Mouse (Mus musculus) megakaryocyte, adult 5-6 weeks (primary cell): Measurements from ENCODE around the gene Olfr11. TPM values are rescaled to one million over a fixed set of nuclear protein-coding genes. Genes with fewer than 3 reads are reported as not detected.

Experiments
- ATAC-seq: 2 replicates; pipeline ENCODE4 v1.8.0; 2016; ENCODE audit warnings: mild to moderate bottlenecking, inconsistent platforms; ENCODE audit not compliant: poor library complexity, severe bottlenecking
- total RNA-seq, 2 experiments: library from RNA; stranded (forward) in 1 of 2; stranded (reverse) in 1 of 2; fragments of 153-499, 151-499 nt in 1 of 2; fragments of 221-1000, 200-1000 nt in 1 of 2; gene quantifications; 2 replicates each; pipeline versions ENCODE4 v1.2.3 to v1.2.4; 2015 to 2017

Gene Olfr11
- not detected in 2 replicates for total RNA-seq (2015)
- total RNA-seq (2017), result not detected in 2 replicates

- no peak for ATAC-seq
Observed at GRCm38 (mm10) chr13:21642418-21642817, at the start of gene Olfr11. Olfr11 (minus strand) TSS chr13:21642518.

- no peak for ATAC-seq
Observed at GRCm38 (mm10) chr13:21677305-21677704, 35.0 kb upstream of the Olfr11 start, which contains the start of gene Olfr1360. Olfr1360 (minus strand) TSS chr13:21677405.

- no peak for ATAC-seq
Observed at GRCm38 (mm10) chr13:21663286-21663685, 21.0 kb upstream of the Olfr11 start, which contains the start of gene Olfr1361. Olfr1361 (minus strand) TSS chr13:21663386.

GRCm38 (mm10) chr13:21613922-21614321 is 28.4 kb downstream of the Olfr11 start, which contains the start of gene Olfr1362:
Olfr1362 (minus strand) TSS chr13:21614022.
- ATAC-seq, result no peak

- ATAC-seq, result no peak
Observed at GRCm38 (mm10) chr13:21591618-21592017, 50.7 kb downstream of the Olfr11 start.

Other genes starting within 250 kb of the Olfr11 start
Only the 30 nearest of the 34 such genes appear.
- 24.2 and 25.3 TPM in 2 replicates for gene Zscan26, start 188.8 kb downstream of the Olfr11 start, total RNA-seq (2015)
- gene Zscan26, start 188.8 kb downstream of the Olfr11 start, total RNA-seq (2017), result 26.9 and 27.2 TPM in 2 replicates
- gene Nkapl, start 174.0 kb downstream of the Olfr11 start, total RNA-seq (2015), result 0.16 and 1.1 TPM in 2 replicates
- gene Nkapl, start 174.0 kb downstream of the Olfr11 start, total RNA-seq (2017), result 1.2 and 1.3 TPM in 2 replicates
- gene Zkscan4, start 163.6 kb downstream of the Olfr11 start, total RNA-seq (2015), result 0.09 and 0.16 TPM in 2 replicates
- gene Zkscan4, start 163.6 kb downstream of the Olfr11 start, total RNA-seq (2017), result 0.44 TPM in 1 of 2 replicates, not detected in the other
- not detected in 2 replicates for gene Gm10065, start 163.1 kb downstream of the Olfr11 start, total RNA-seq (2015)
- gene Gm10065, start 163.1 kb downstream of the Olfr11 start, total RNA-seq (2017), result not detected in 2 replicates
- gene AK157302, start 147.3 kb downstream of the Olfr11 start, total RNA-seq (2015), result 0.09 and 0.56 TPM in 2 replicates
- 0.20 TPM in 1 of 2 replicates, not detected in the other for gene AK157302, start 147.3 kb downstream of the Olfr11 start, total RNA-seq (2017)
- 7.8 and 10.7 TPM in 2 replicates for gene Gm11273, start 141.1 kb downstream of the Olfr11 start, total RNA-seq (2015)
- 4.3 and 5.2 TPM in 2 replicates for gene Gm11273, start 141.1 kb downstream of the Olfr11 start, total RNA-seq (2017)
- gene Zkscan8, start 111.4 kb downstream of the Olfr11 start, total RNA-seq (2015), result 7.0 and 7.1 TPM in 2 replicates
- 4.4 and 4.9 TPM in 2 replicates for gene Zkscan8, start 111.4 kb downstream of the Olfr11 start, total RNA-seq (2017)
- gene Olfr1366, start 99.7 kb downstream of the Olfr11 start, total RNA-seq (2015), result not detected in 2 replicates
- gene Olfr1366, start 99.7 kb downstream of the Olfr11 start, total RNA-seq (2017), result not detected in 2 replicates
- not detected in 2 replicates for gene Olfr1535, start 82.6 kb downstream of the Olfr11 start, total RNA-seq (2015)
- not detected in 2 replicates for gene Olfr1535, start 82.6 kb downstream of the Olfr11 start, total RNA-seq (2017)
- not detected in 2 replicates for gene Olfr1364, start 60.8 kb downstream of the Olfr11 start, total RNA-seq (2015)
- gene Olfr1364, start 60.8 kb downstream of the Olfr11 start, total RNA-seq (2017), result not detected in 2 replicates
- gene Olfr1362, start 28.5 kb downstream of the Olfr11 start, total RNA-seq (2015), result not detected in 2 replicates
- gene Olfr1362, start 28.5 kb downstream of the Olfr11 start, total RNA-seq (2017), result not detected in 2 replicates
- not detected in 2 replicates for gene Olfr1361, start 20.9 kb upstream of the Olfr11 start, total RNA-seq (2015)
- not detected in 2 replicates for gene Olfr1361, start 20.9 kb upstream of the Olfr11 start, total RNA-seq (2017)
- gene Olfr1360, start 34.9 kb upstream of the Olfr11 start, total RNA-seq (2015), result not detected in 2 replicates
- gene Olfr1360, start 34.9 kb upstream of the Olfr11 start, total RNA-seq (2017), result not detected in 2 replicates
- not detected in 2 replicates for gene Olfr1359, start 55.6 kb upstream of the Olfr11 start, total RNA-seq (2015)
- not detected in 2 replicates for gene Olfr1359, start 55.6 kb upstream of the Olfr11 start, total RNA-seq (2017)
- 262 and 280 TPM in 2 replicates for gene Hist1h2bl, start 73.6 kb upstream of the Olfr11 start, total RNA-seq (2015)
- gene Hist1h2bl, start 73.6 kb upstream of the Olfr11 start, total RNA-seq (2017), result 409 and 426 TPM in 2 replicates
- 5.0 and 7.6 TPM in 2 replicates for gene Hist1h2ai, start 73.9 kb upstream of the Olfr11 start, total RNA-seq (2015)
- 3,924 and 4,338 TPM in 2 replicates for gene Hist1h2ai, start 73.9 kb upstream of the Olfr11 start, total RNA-seq (2017)
- gene Hist1h3h, start 75.1 kb upstream of the Olfr11 start, total RNA-seq (2015), result 37.0 and 141 TPM in 2 replicates
- gene Hist1h3h, start 75.1 kb upstream of the Olfr11 start, total RNA-seq (2017), result 82.6 and 194 TPM in 2 replicates
- gene Hist1h2bm, start 79.5 kb upstream of the Olfr11 start, total RNA-seq (2015), result 139 and 162 TPM in 2 replicates
- gene Hist1h2bm, start 79.5 kb upstream of the Olfr11 start, total RNA-seq (2017), result 615 and 635 TPM in 2 replicates
- gene Hist1h4j, start 92.5 kb upstream of the Olfr11 start, total RNA-seq (2015), result 5.8 and 10.7 TPM in 2 replicates
- gene Hist1h4j, start 92.5 kb upstream of the Olfr11 start, total RNA-seq (2017), result 595 and 644 TPM in 2 replicates
- 97.3 and 158 TPM in 2 replicates for gene Hist1h4k, start 108.0 kb upstream of the Olfr11 start, total RNA-seq (2015)
- gene Hist1h4k, start 108.0 kb upstream of the Olfr11 start, total RNA-seq (2017), result 2,083 and 3,751 TPM in 2 replicates
- 141 and 258 TPM in 2 replicates for gene Hist1h2ak, start 111.3 kb upstream of the Olfr11 start, total RNA-seq (2015)
- 1,551 and 1,637 TPM in 2 replicates for gene Hist1h2ak, start 111.3 kb upstream of the Olfr11 start, total RNA-seq (2017)
- 318 and 331 TPM in 2 replicates for gene Hist1h2bn, start 111.6 kb upstream of the Olfr11 start, total RNA-seq (2015)
- 1,434 and 1,651 TPM in 2 replicates for gene Hist1h2bn, start 111.6 kb upstream of the Olfr11 start, total RNA-seq (2017)
- 792 and 803 TPM in 2 replicates for gene Hist1h1b, start 138.1 kb upstream of the Olfr11 start, total RNA-seq (2015)
- 2,001 and 2,565 TPM in 2 replicates for gene Hist1h1b, start 138.1 kb upstream of the Olfr11 start, total RNA-seq (2017)
- gene Hist1h3i, start 140.9 kb upstream of the Olfr11 start, total RNA-seq (2015), result 290 and 369 TPM in 2 replicates
- 211 and 245 TPM in 2 replicates for gene Hist1h3i, start 140.9 kb upstream of the Olfr11 start, total RNA-seq (2017)
- 5.6 TPM in 1 of 2 replicates, not detected in the other for gene Hist1h2an, start 144.7 kb upstream of the Olfr11 start, total RNA-seq (2015)
- gene Hist1h2an, start 144.7 kb upstream of the Olfr11 start, total RNA-seq (2017), result 740 and 806 TPM in 2 replicates
- 15.3 and 29.2 TPM in 2 replicates for gene Hist1h2bp, start 144.9 kb upstream of the Olfr11 start, total RNA-seq (2015)
- gene Hist1h2bp, start 144.9 kb upstream of the Olfr11 start, total RNA-seq (2017), result 50.7 and 60.8 TPM in 2 replicates
- gene Hist1h2bq, start 167.7 kb upstream of the Olfr11 start, total RNA-seq (2015), result 340 and 370 TPM in 2 replicates
- gene Hist1h2bq, start 167.7 kb upstream of the Olfr11 start, total RNA-seq (2017), result 37.2 and 71.4 TPM in 2 replicates
- 149 and 256 TPM in 2 replicates for gene Hist1h2ao, start 167.9 kb upstream of the Olfr11 start, total RNA-seq (2015)
- gene Hist1h2ao, start 167.9 kb upstream of the Olfr11 start, total RNA-seq (2017), result 2,161 and 2,311 TPM in 2 replicates
- gene Hist1h4m, start 169.2 kb upstream of the Olfr11 start, total RNA-seq (2015), result 67.9 and 71.7 TPM in 2 replicates
- 1,995 and 3,050 TPM in 2 replicates for gene Hist1h4m, start 169.2 kb upstream of the Olfr11 start, total RNA-seq (2017)
- gene Hist1h4n, start 189.7 kb upstream of the Olfr11 start, total RNA-seq (2015), result 60.0 and 63.1 TPM in 2 replicates
- gene Hist1h4n, start 189.7 kb upstream of the Olfr11 start, total RNA-seq (2017), result 1,683 and 2,067 TPM in 2 replicates